Mouse (Mus musculus) myocyte (in vitro differentiated cells): ENCODE results near the gene Unkl.

ENCODE experiments used
- E2F4 ChIP-seq: IDR thresholded peaks from one replicate; pipeline ENCODE4 v1.6.1; 2011; ENCODE audit warnings: mild to moderate bottlenecking, control low read depth, moderate library complexity; ENCODE audit not compliant: insufficient read depth
- MAX ChIP-seq: IDR thresholded peaks from one replicate; pipeline ENCODE4 v1.6.1; 2011; ENCODE audit warnings: low read depth, mild to moderate bottlenecking, control low read depth
- MYOD1 ChIP-seq, 3 experiments: IDR thresholded peaks; one replicate each; pipeline ENCODE4 v1.6.1; 2011; ENCODE audit warnings: control low read depth in 2 of 3, low read depth in 2 of 3, mild to moderate bottlenecking in 2 of 3, moderate library complexity in 1 of 3; ENCODE audit not compliant: insufficient read length in 2 of 3, control insufficient read depth in 1 of 3
- POLR2A ChIP-seq: IDR thresholded peaks from one replicate; pipeline ENCODE4 v1.6.1; 2011; ENCODE audit warnings: low read depth, mild to moderate bottlenecking, control low read depth, moderate library complexity; ENCODE audit not compliant: insufficient read length
- SRF ChIP-seq: IDR thresholded peaks from one replicate; pipeline ENCODE4 v1.6.1; 2011; ENCODE audit warnings: low read depth; ENCODE audit not compliant: control insufficient read depth, insufficient read length
- TCF12 ChIP-seq: IDR thresholded peaks from one replicate; pipeline ENCODE4 v1.6.1; 2011; ENCODE audit warnings: mild to moderate bottlenecking, control low read depth; ENCODE audit not compliant: poor library complexity, insufficient read depth, severe bottlenecking
- TCF3 ChIP-seq: IDR thresholded peaks from one replicate; pipeline ENCODE4 v1.6.1; 2011; ENCODE audit warnings: low read depth, control low read depth; ENCODE audit not compliant: insufficient read length
- USF1 ChIP-seq: IDR thresholded peaks from one replicate; pipeline ENCODE4 v1.6.1; 2011; ENCODE audit warnings: low read depth, mild to moderate bottlenecking, control low read depth, moderate library complexity

- TF ChIP-seq E2F4, result no peak
- TF ChIP-seq POLR2A, result no peak
- TF ChIP-seq MYOD1 (IDR thresholded peaks at IDR 0.05; ENCODE audit: control insufficient read depth in 1 of 3, insufficient read length in 2 of 3, low read depth in 2 of 3), result no peak
- TF ChIP-seq MAX, result no peak
- no peak for TF ChIP-seq USF1
- TF ChIP-seq SRF, result no peak
- no peak for TF ChIP-seq TCF3
- no peak for TF ChIP-seq TCF12
Measured at GRCm38 (mm10) chr17:25184961-25185360, 3.2 kb upstream of the Unkl start.
